Mouse (Mus musculus) cerebellum, postnatal 25 days (tissue): ENCODE data around the gene Osbpl11.
"Not testable (repeated sequence)": the region's sequence is repeated elsewhere in the genome, so short reads cannot be mapped to it uniquely, and the experiment has no call there.

Experiments
- DNase-seq, 2 experiments: peaks; one replicate each; pipeline ENCODE4 v3.0.0; 2021; ENCODE audit warnings: mixed read lengths in 2 of 2

Gene Osbpl11

DNA sequence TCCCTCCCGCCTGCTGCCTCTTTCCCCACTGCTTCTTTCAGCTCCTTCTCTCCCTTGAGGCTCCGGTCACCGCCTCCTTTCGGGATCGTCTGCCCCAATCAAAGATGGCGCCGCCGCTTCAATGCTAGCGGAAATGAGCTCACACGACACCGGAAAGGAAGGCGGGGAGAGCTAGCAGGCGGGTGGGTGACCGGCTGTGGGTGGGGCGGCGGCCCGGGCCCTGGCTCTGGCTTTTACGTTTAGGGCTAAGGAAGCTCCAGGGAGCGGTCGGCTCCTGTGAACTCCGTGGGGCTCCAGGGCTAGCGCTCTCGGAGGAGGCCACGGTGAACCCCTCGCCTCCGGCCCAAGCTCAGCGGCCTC, at the start of gene Osbpl11:
Osbpl11 (plus strand) TSS at position 171 of the 360 bp plus-strand sequence.
- peak; percentile 96 to 98 for DNase-seq

DNA sequence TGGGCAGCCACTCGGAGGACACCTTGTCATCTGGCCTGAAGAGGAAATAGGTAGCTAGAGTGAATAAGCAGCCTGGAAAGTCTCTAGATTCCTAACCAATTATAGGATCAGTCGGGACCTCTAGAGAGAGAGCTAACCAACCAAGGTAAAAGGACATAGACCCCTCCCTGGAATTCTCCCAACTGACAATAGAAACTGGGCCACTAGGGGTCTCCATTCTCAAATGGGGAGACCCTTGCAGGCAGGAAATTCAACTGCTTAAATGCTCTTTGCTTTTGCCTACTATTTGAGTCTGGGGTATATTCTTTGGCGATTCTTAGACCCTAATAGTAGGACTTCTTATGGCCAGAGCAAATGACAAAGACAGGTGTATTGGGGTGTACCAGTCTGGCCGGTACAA, 49.7 kb upstream of the Osbpl11 start:
- DNase-seq = no peak

DNA sequence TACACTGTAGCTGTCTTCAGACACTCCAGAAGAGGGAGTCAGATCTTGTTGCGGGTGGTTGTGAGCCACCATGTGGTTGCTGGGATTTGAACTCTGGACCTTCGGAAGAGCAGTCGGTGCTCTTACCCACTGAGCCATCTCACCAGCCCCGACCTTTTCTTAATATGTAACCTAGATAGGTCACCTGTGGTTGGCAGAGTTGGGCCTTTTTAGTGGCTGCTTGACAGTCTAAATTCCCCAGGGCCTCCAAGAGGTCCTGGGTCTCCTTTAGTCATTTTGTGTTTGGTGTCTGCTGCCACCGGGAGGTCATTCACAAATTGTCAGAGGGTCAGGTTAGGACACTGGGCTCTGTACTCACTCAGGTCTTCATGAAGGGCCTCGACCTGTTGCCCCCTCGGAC, 45.8 kb upstream of the Osbpl11 start:
- not testable (repeated sequence) for DNase-seq

- DNase-seq = no peak
Measured at GRCm38 (mm10) chr16:33141758-33142280, 43.1 kb upstream of the Osbpl11 start.

GRCm38 (mm10) chr16:33143452-33143851, 41.4 kb upstream of the Osbpl11 start:
- no peak for DNase-seq

GRCm38 (mm10) chr16:33146185-33146584, 38.7 kb upstream of the Osbpl11 start:
- DNase-seq = no peak

- DNase-seq = no peak
Measured at GRCm38 (mm10) chr16:33148135-33148534, 36.7 kb upstream of the Osbpl11 start.

DNA sequence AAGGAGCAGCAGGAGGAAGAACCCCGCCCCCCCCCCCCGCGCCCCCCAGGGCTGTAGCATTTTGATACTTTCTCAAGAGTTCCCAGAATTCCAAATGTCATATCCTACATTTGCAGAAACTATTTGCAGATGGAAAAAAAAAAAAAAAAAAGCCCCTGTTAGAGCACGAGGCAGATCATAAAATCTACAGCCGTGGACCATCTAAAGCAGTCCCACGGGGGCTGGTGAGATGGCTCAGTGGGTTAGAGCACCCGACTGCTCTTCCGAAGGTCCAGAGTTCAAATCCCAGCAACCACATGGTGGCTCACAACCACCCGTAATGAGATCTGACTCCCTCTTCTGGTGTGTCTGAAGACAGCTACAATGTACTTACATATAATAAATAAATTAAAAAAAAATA, 34.0 kb upstream of the Osbpl11 start:
- not testable (repeated sequence) for DNase-seq

- DNase-seq = peak; percentile 15 to 38
Measured at GRCm38 (mm10) chr16:33151558-33151957, 33.3 kb upstream of the Osbpl11 start.

DNA sequence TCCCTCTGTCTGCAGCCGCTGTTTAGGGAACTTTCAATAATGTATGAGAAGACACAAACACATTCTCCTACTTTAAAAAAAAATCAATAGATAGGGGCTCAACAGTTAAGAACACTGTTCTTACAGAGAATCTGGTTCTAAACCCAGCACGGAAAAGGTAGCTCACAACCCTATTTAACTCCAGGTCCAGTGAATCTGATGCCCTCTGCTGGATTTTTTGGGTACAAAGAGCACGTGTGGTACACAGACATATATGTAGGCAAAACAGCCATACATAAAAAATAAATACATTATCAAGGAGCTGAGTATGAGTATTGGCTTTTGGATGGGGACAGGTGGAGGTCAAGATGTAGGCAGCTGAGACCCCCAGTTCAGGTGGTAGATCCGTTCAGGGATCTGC, 29.9 kb upstream of the Osbpl11 start:
- peak; percentile 29 to 53 for DNase-seq

DNA sequence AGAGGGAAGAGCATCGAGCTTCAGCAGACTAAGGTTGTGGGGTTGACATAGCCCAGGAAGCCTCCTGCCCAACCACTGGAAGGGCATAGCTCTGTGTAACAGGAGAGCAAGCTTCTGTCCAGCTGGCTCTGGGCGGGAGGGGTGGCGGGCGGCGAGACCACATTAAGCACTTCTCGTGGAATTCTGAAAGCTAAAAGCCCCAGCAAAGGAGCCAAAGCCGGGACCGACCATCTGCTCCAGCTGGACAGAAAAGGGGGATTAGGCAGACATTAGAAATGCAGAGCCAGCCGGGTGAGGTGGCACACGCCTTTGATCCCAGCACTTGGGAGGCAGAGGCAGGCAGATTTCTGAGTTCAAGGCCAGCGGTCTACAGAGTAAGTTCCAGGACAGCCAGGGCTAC, 26.9 kb upstream of the Osbpl11 start:
- no peak for DNase-seq

DNA sequence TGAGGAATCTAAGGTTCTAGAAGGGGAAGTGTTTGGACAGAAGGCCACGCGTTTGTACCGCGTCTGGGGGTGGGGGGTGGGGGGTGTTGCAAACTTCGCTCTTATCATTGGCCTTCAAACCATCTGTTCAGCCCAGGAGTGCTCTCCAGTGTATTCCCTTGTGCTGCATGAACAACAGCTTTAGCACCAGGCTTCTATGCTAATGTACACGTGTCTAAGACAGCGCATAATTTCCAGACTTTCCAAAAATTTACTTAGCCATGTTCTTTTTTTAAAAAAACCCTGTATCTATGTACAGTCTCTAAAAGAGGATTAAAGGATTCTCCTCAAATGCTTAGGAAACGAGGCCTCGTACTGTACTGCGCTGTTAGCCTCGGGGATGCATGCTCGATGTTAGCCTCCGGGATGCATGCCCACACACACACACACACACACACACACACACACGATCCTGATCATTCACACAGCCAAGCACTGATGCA, 26.2 kb upstream of the Osbpl11 start:
- no peak for DNase-seq

DNA sequence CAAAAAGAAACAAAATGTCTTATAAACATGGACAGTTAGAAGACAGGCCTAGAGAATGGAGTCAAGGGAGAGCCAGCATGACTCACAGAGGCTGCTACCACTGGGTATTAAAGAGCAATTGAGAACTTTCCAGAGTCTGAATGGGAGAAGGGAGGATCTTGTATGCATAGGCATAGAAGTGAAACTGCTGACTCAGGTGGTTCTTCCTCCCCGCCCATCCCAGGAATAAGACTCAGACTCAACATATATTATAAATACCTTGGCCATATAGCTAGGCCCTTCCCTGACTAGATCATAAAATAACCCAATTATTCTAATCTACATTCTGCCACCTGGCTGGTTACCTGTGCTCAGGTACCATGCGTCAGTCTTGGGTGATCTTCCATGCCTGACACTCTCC, 25.5 kb upstream of the Osbpl11 start:
- DNase-seq = no peak

- peak in 1 of 2 experiments; percentile 24 for DNase-seq
Measured at GRCm38 (mm10) chr16:33163330-33164090, 21.4 kb upstream of the Osbpl11 start.

DNA sequence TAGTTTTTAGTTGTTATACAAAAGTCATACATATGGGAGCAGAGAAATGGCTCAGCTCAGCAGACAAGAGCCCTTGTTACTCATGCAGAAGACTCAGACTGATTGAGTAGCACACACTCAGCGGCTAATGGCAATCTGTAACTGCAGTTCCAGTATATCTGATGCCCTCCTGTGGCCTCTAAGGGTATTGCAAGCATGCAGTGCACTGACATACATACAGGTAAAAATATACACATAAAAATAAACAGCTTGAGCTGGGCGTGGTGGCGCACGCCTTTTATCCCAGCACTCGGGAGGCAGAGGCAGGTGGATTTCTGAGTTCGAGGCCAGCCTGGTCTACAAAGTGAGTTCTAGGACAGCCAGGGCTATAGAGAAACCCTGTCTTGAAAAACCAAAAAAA, 18.6 kb upstream of the Osbpl11 start:
- peak in 1 of 2 experiments; percentile 38 for DNase-seq

DNA sequence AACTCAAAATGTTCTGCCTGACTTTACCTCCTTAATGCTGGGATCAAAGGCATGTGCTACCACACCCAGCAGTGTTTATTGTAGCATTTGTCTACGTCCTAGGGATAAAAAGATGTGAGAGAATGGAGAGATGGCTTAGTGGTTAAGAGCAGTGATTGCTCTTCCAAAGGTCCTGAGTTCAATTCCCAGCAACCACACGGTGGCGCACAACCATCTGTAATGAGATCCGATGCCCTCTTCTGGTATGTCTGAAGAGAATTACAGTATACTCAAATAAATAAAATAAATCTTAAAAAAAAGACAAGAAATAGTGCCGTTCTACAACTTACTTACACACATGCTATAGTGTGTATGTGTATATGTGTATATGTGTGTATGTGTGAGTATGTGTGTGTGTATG, 17.3 kb upstream of the Osbpl11 start:
- peak in 1 of 2 experiments; percentile 20 for DNase-seq

- no peak for DNase-seq
Measured at GRCm38 (mm10) chr16:33169471-33170034, 15.3 kb upstream of the Osbpl11 start.

- no peak for DNase-seq
Measured at GRCm38 (mm10) chr16:33170716-33171587, 13.9 kb upstream of the Osbpl11 start.

DNA sequence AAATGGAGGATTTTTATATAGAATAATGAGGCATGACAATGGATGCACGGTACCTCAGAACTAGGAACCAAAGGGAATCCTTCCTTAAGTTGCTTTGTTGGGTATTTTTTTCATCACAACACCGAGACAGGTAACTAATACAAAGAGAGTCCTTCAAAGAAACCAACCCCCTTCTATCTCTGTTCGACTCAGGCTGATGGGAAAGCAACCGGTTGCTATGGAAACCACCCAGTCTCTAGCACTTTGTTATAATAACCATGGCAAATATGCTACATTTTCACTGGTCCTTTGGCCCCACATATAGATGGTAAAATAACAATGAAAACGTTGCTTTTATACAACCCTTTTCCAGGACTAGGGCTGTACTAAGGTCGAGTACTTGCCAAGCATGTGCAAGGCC, 13.1 kb upstream of the Osbpl11 start:
- DNase-seq = no peak

- DNase-seq = no peak
Measured at GRCm38 (mm10) chr16:33173151-33173550, 11.7 kb upstream of the Osbpl11 start.

DNA sequence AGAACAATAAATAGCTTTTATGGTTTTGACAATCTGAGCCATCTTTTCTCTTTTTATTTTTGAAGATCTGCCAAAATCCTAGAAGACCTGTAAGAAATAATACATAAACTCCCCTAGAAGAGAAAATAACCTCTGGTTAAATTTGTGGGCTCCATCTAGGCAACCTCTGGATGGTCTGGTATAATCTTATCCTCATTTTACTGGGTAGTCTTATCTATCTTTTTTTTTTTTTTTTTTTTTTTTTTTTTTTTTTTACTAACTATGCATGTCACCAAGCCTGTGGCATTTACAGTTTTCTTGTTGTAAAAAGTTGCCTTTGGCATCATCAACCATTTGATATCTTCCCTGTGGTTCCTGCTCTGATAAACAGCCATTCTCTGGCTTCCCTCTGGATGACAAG, 10.2 kb upstream of the Osbpl11 start:
- DNase-seq = no peak

GRCm38 (mm10) chr16:33176831-33177230, 8.0 kb upstream of the Osbpl11 start:
- DNase-seq = not testable (repeated sequence)

- no peak for DNase-seq
Measured at GRCm38 (mm10) chr16:33177722-33178121, 7.1 kb upstream of the Osbpl11 start.
